Mouse (Mus musculus): ENCODE results near the gene Ager. TPM values are rescaled to one million over a fixed set of nuclear protein-coding genes. Genes with fewer than 3 reads are reported as not detected.

Ager gene
- polyA plus RNA-seq (2015; fragmentation: Nextera tagmentation; extraction: Ambion mirVana), result 1.5 and 2.2 TPM in 2 replicates

GRCm38 (mm10) chr17:34597566-34598095 lies at the start of gene Ager:
Gene Ager, plus strand, starts transcription at chr17:34597862.
- Histone ChIP-seq H3K9ac (replicated peaks) (peak within 1 kb of the TSS; percentile 52; the same call in 1 of the 2 replicates), H3K4me2 (replicated peaks) (no peak within 1 kb of the TSS), H3K4me3 (replicated peaks) (no peak within 1 kb of the TSS), H3K27ac (peak within 1 kb of the TSS; percentile 2), H3K9me3 (no peaks in the 10 kb centered on the region), H3K4me1 (replicated peaks) (peaks cover 61% of the 10 kb centered on the region), H3K27me3 (no peaks in the 10 kb centered on the region), H3K36me3 (peaks cover 41% of the 10 kb centered on the region)
- WGBS, result 18% methylated on average over 6 of the region's 6 CpGs
- ATAC-seq, result no peak

GRCm38 (mm10) chr17:34549156-34549555 lies 48.5 kb upstream of the Ager start:
- no peak for ATAC-seq
- Histone ChIP-seq H3K9ac (replicated peaks) (no peak overlapping the region), H3K9me3 (no peaks in the 10 kb centered on the region), H3K4me3 (replicated peaks) (no peak overlapping the region), H3K4me2 (replicated peaks) (no peak overlapping the region), H3K27ac (no peak overlapping the region), H3K36me3 (no peaks in the 10 kb centered on the region), H3K27me3 (no peaks in the 10 kb centered on the region), H3K4me1 (replicated peaks) (no peaks in the 10 kb centered on the region)
- WGBS, result 89% methylated on average over 3 of the region's 3 CpGs

GRCm38 (mm10) chr17:34549843-34550242 lies 47.8 kb upstream of the Ager start:
- Histone ChIP-seq H3K4me3 (replicated peaks) (no peak overlapping the region), H3K9me3 (no peaks in the 10 kb centered on the region), H3K9ac (replicated peaks) (no peak overlapping the region), H3K27ac (no peak overlapping the region), H3K27me3 (no peaks in the 10 kb centered on the region), H3K36me3 (no peaks in the 10 kb centered on the region), H3K4me2 (replicated peaks) (no peak overlapping the region), H3K4me1 (replicated peaks) (no peaks in the 10 kb centered on the region)
- WGBS, result 72% methylated on average over 2 of the region's 2 CpGs
- no peak for ATAC-seq

GRCm38 (mm10) chr17:34555483-34555882 lies 42.2 kb upstream of the Ager start:
- Histone ChIP-seq H3K4me3 (replicated peaks) (no peak overlapping the region), H3K27ac (no peak overlapping the region), H3K9me3 (no peaks in the 10 kb centered on the region), H3K36me3 (no peaks in the 10 kb centered on the region), H3K27me3 (no peaks in the 10 kb centered on the region), H3K4me2 (replicated peaks) (no peak overlapping the region), H3K4me1 (replicated peaks) (no peaks in the 10 kb centered on the region), H3K9ac (replicated peaks) (no peak overlapping the region)
- ATAC-seq, result no peak
- WGBS, result 25% methylated on average over 5 of the region's 5 CpGs

GRCm38 (mm10) chr17:34556406-34556805 lies 41.3 kb upstream of the Ager start:
- no peak overlapping the region for H3K4me2 ChIP-seq (replicated peaks)
- 84% methylated on average over 8 of the region's 8 CpGs for WGBS
- H3K4me3 ChIP-seq (replicated peaks), result no peak overlapping the region
- H3K4me1 ChIP-seq (replicated peaks), result 0 out of 2 replicates have a peak, but pooled peaks cover 5% of the 10 kb centered on the region
- H3K9me3 ChIP-seq, result no peaks in the 10 kb centered on the region
- H3K27ac ChIP-seq, result no peak overlapping the region
- H3K9ac ChIP-seq (replicated peaks), result no peak overlapping the region
- H3K27me3 ChIP-seq, result no peaks in the 10 kb centered on the region
- ATAC-seq, result no peak
- no peaks in the 10 kb centered on the region for H3K36me3 ChIP-seq

GRCm38 (mm10) chr17:34557411-34557810 lies 40.3 kb upstream of the Ager start:
- no peaks in the 10 kb centered on the region for H3K27me3 ChIP-seq
- ATAC-seq, result no peak
- H3K36me3 ChIP-seq, result no peaks in the 10 kb centered on the region
- H3K4me2 ChIP-seq (replicated peaks), result no peak overlapping the region
- no peak overlapping the region for H3K27ac ChIP-seq
- WGBS, result 81% methylated on average over 11 of the region's 11 CpGs
- 0 out of 2 replicates have a peak, but pooled peaks cover 5% of the 10 kb centered on the region for H3K4me1 ChIP-seq (replicated peaks)
- H3K9me3 ChIP-seq, result no peaks in the 10 kb centered on the region
- no peak overlapping the region for H3K4me3 ChIP-seq (replicated peaks)
- no peak overlapping the region for H3K9ac ChIP-seq (replicated peaks)

GRCm38 (mm10) chr17:34559116-34559515 lies 38.5 kb upstream of the Ager start:
- H3K9me3 ChIP-seq, result no peaks in the 10 kb centered on the region
- no peak overlapping the region for H3K9ac ChIP-seq (replicated peaks)
- H3K27ac ChIP-seq, result no peak overlapping the region
- no peaks in the 10 kb centered on the region for H3K27me3 ChIP-seq
- ATAC-seq, result no peak
- H3K4me2 ChIP-seq (replicated peaks), result no peak overlapping the region
- WGBS, result 89% methylated on average over 7 of the region's 7 CpGs
- H3K4me3 ChIP-seq (replicated peaks), result no peak overlapping the region
- no peaks in the 10 kb centered on the region for H3K36me3 ChIP-seq
- H3K4me1 ChIP-seq (replicated peaks), result peaks cover 6% of the 10 kb centered on the region; the same call in 1 of the 2 replicates

GRCm38 (mm10) chr17:34559895-34560294 lies 37.8 kb upstream of the Ager start:
- H3K4me1 ChIP-seq (replicated peaks), result peaks cover 10% of the 10 kb centered on the region; the same call in 1 of the 2 replicates
- no peak overlapping the region for H3K9ac ChIP-seq (replicated peaks)
- WGBS, result 40% methylated on average over 15 of the region's 15 CpGs
- H3K36me3 ChIP-seq, result no peaks in the 10 kb centered on the region
- H3K4me2 ChIP-seq (replicated peaks), result no peak overlapping the region
- H3K9me3 ChIP-seq, result no peaks in the 10 kb centered on the region
- no peaks in the 10 kb centered on the region for H3K27me3 ChIP-seq
- ATAC-seq, result no peak
- H3K27ac ChIP-seq, result no peak overlapping the region
- no peak overlapping the region for H3K4me3 ChIP-seq (replicated peaks)

- no peak overlapping the region for H3K4me2 ChIP-seq (replicated peaks)
- no peaks in the 10 kb centered on the region for H3K36me3 ChIP-seq
- no peaks in the 10 kb centered on the region for H3K27me3 ChIP-seq
- ATAC-seq, result no peak
- H3K4me3 ChIP-seq (replicated peaks), result no peak overlapping the region
- H3K27ac ChIP-seq, result no peak overlapping the region
- H3K9ac ChIP-seq (replicated peaks), result no peak overlapping the region
- 93% methylated on average over 6 of the region's 6 CpGs for WGBS
- H3K9me3 ChIP-seq, result no peaks in the 10 kb centered on the region
- peaks cover 10% of the 10 kb centered on the region; the same call in 1 of the 2 replicates for H3K4me1 ChIP-seq (replicated peaks)
Observed at GRCm38 (mm10) chr17:34560438-34560837, 37.2 kb upstream of the Ager start.

GRCm38 (mm10) chr17:34561200-34561599 lies 36.5 kb upstream of the Ager start:
- Histone ChIP-seq H3K27ac (peak overlapping the region; percentile 25; the same call in 1 of the 2 replicates), H3K27me3 (no peaks in the 10 kb centered on the region), H3K4me3 (replicated peaks) (no peak overlapping the region), H3K4me1 (replicated peaks) (peaks cover 10% of the 10 kb centered on the region; the same call in 1 of the 2 replicates), H3K9me3 (no peaks in the 10 kb centered on the region), H3K9ac (replicated peaks) (no peak overlapping the region; the same call in 1 of the 2 replicates), H3K36me3 (no peaks in the 10 kb centered on the region), H3K4me2 (replicated peaks) (no peak overlapping the region)
- 38% methylated on average over 8 of the region's 8 CpGs for WGBS
- 0 out of 2 replicates have a peak, but pooled peaks have one; percentile 34 for ATAC-seq

GRCm38 (mm10) chr17:34562595-34562994 lies 35.1 kb upstream of the Ager start:
- Histone ChIP-seq H3K27me3 (0 out of 2 replicates have a peak, but pooled peaks cover 4% of the 10 kb centered on the region), H3K9ac (replicated peaks) (no peak overlapping the region), H3K9me3 (no peaks in the 10 kb centered on the region), H3K36me3 (no peaks in the 10 kb centered on the region), H3K4me2 (replicated peaks) (no peak overlapping the region), H3K4me1 (replicated peaks) (peaks cover 10% of the 10 kb centered on the region; the same call in 1 of the 2 replicates), H3K27ac (no peak overlapping the region), H3K4me3 (replicated peaks) (no peak overlapping the region)
- no peak for ATAC-seq
- WGBS, result 51% methylated on average over 3 of the region's 3 CpGs

GRCm38 (mm10) chr17:34563354-34563753 lies 34.3 kb upstream of the Ager start:
- no peak overlapping the region for H3K4me3 ChIP-seq (replicated peaks)
- peaks cover 10% of the 10 kb centered on the region; the same call in 1 of the 2 replicates for H3K4me1 ChIP-seq (replicated peaks)
- no peaks in the 10 kb centered on the region for H3K36me3 ChIP-seq
- ATAC-seq, result no peak
- H3K27ac ChIP-seq, result no peak overlapping the region
- 83% methylated on average over 11 of the region's 11 CpGs for WGBS
- H3K9me3 ChIP-seq, result no peaks in the 10 kb centered on the region
- H3K4me2 ChIP-seq (replicated peaks), result no peak overlapping the region
- H3K27me3 ChIP-seq, result 0 out of 2 replicates have a peak, but pooled peaks cover 7% of the 10 kb centered on the region
- no peak overlapping the region for H3K9ac ChIP-seq (replicated peaks)
